Mouse (Mus musculus) gastrocnemius, adult 2 months (tissue): Measurements from ENCODE around the gene Dgkd. TPM values are rescaled to one million over a fixed set of nuclear protein-coding genes. Genes with fewer than 3 reads are reported as not detected.

Experiments used
- DNase-seq: peaks from one replicate; pipeline ENCODE4 v3.0.0; 2022
- H3K27ac ChIP-seq: fragments of 200-600 bp; 2 replicates; pipeline ENCODE4 v1.8.1; 2022; ENCODE audit warnings: mild to moderate bottlenecking
- H3K4me3 ChIP-seq: fragments of 200-600 bp; 2 replicates; pipeline ENCODE4 v1.8.1; 2022; ENCODE audit warnings: mild to moderate bottlenecking, moderate library complexity
- CTCF ChIP-seq: fragments of 200-600 bp; IDR thresholded peaks from 2 replicates; pipeline ENCODE4 v1.8.1; 2022; ENCODE audit warnings: antibody characterized with exemption, mild to moderate bottlenecking, moderate library complexity
- intact Hi-C: fragments of 180-260 bp; cut with DNase I; formaldehyde crosslinking; loops from one replicate; pipeline ENCODE4 v1.15.1; 2025
- total RNA-seq, 2 experiments: library from RNA; stranded (reverse); gene quantifications; 2 replicates each; pipeline ENCODE4 v1.2.3; 2021

The Dgkd gene
- total RNA-seq, 2 experiments from 2014 or later = 31.3 to 32.9 TPM

GRCm38 (mm10) chr1:87828926-87829580 is 24.0 kb upstream of the Dgkd start:
- H3K27ac ChIP-seq = peak overlapping the region; percentile 63
- DNase-seq = no peak
- no peak for TF ChIP-seq CTCF
- intact Hi-C loops = no loop called here
- no peak overlapping the region for H3K4me3 ChIP-seq

- DNase-seq = no peak
- peak overlapping the region; percentile 63 for H3K27ac ChIP-seq
- no peak for TF ChIP-seq CTCF
- intact Hi-C loops = no loop called here
- H3K4me3 ChIP-seq = no peak overlapping the region
Measured at GRCm38 (mm10) chr1:87829621-87830211, 23.4 kb upstream of the Dgkd start.

GRCm38 (mm10) chr1:87836453-87836852 is 16.6 kb upstream of the Dgkd start:
- no peak overlapping the region for H3K4me3 ChIP-seq
- TF ChIP-seq CTCF = no peak
- DNase-seq = no peak
- no peak overlapping the region for H3K27ac ChIP-seq
- intact Hi-C loops = no loop called here

- TF ChIP-seq CTCF = no peak
- no peak for DNase-seq
- intact Hi-C loops = no loop called here
- no peak overlapping the region for H3K27ac ChIP-seq
- no peak overlapping the region for H3K4me3 ChIP-seq
Measured at GRCm38 (mm10) chr1:87837018-87837417, 16.1 kb upstream of the Dgkd start.

- intact Hi-C loops = no loop called here
- DNase-seq = no peak
- no peak overlapping the region for H3K27ac ChIP-seq
- H3K4me3 ChIP-seq = no peak overlapping the region
- TF ChIP-seq CTCF = no peak
Measured at GRCm38 (mm10) chr1:87840411-87841208, 12.5 kb upstream of the Dgkd start.

- intact Hi-C loops = no loop called here
- no peak overlapping the region for H3K4me3 ChIP-seq
- peak overlapping the region; percentile 53 for H3K27ac ChIP-seq
- no peak for TF ChIP-seq CTCF
- DNase-seq = peak; percentile 65
Measured at GRCm38 (mm10) chr1:87846801-87847474, 6.1 kb upstream of the Dgkd start.

- peak overlapping the region; percentile 49; the same call in 1 of the 2 replicates for H3K27ac ChIP-seq
- no peak for TF ChIP-seq CTCF
- H3K4me3 ChIP-seq = no peak overlapping the region
- intact Hi-C loops = no loop called here
- no peak for DNase-seq
Measured at GRCm38 (mm10) chr1:87847475-87848168, 5.5 kb upstream of the Dgkd start.

- intact Hi-C loops = no loop called here
- Histone ChIP-seq H3K27ac (peak overlapping the region; percentile 49; the same call in 1 of the 2 replicates), H3K4me3 (no peak overlapping the region)
- TF ChIP-seq CTCF = no peak
- DNase-seq = peak; percentile 27
Measured at GRCm38 (mm10) chr1:87848237-87848996, 4.7 kb upstream of the Dgkd start.

GRCm38 (mm10) chr1:87849278-87849677 is 3.8 kb upstream of the Dgkd start:
- no peak for DNase-seq
- Histone ChIP-seq H3K4me3 (no peak overlapping the region), H3K27ac (peak overlapping the region; percentile 25; the same call in 1 of the 2 replicates)
- intact Hi-C loops = no loop called here
- no peak for TF ChIP-seq CTCF

GRCm38 (mm10) chr1:87851344-87851743 is 1.7 kb upstream of the Dgkd start:
- no peak for TF ChIP-seq CTCF
- intact Hi-C loops = loop anchor here (5.0 kb wide), 2 partner anchors 46 to 71 kb away; no protein-coding TSS in a partner anchor
- DNase-seq = no peak
- Histone ChIP-seq H3K4me3 (no peak overlapping the region), H3K27ac (no peak overlapping the region)

- intact Hi-C loops = loop anchor here (5.0 kb wide), 2 partner anchors 45 to 70 kb away; no protein-coding TSS in a partner anchor
- no peak for DNase-seq
- no peak for TF ChIP-seq CTCF
- H3K27ac ChIP-seq = peak overlapping the region; percentile 94
- H3K4me3 ChIP-seq = peak overlapping the region; percentile 96
Measured at GRCm38 (mm10) chr1:87852081-87852790, 851 bp upstream of the Dgkd start.
